Mouse (Mus musculus) left cerebral cortex, adult 11 months (tissue): ENCODE results near the gene Chd3.
A peak's percentile ranks its signal among the peaks of the same experiment; 100 is the strongest.
"Not testable (repeated sequence)": the region's sequence is repeated elsewhere in the genome, so short reads cannot be mapped to it uniquely, and the experiment has no call there.

Source experiments
- DNase-seq: peaks from one replicate; pipeline ENCODE4 v3.0.0; 2022; ENCODE audit warnings: low spot score

The Chd3 gene

DNA sequence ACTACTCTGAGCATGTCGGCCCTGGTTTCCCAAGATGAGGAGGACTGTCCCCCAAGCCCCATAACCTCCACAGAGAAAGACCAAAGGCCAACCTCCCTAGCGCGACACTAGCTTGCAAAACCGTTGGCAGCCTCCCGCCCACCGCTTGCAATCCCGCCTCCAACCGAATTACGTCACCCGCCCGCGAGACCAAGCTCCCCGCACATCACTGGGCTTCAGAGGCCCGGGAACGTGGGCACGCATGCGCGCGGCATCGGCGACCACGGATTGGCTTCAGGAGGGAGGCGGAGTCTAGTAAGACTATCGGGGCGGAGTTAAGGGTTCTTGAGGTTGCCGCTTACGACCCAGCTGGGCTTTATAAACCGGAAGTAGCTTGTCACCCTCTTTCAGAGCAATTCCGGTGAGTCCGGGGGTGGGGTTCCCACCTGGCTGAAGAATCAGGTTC, 45.5 kb downstream of the Chd3 start, which contains the start of the genes Cntrob and Trappc1:
Gene Cntrob (minus strand): TSS at position 109 of the 445 bp plus-strand sequence.
Gene Trappc1 (plus strand): TSS at position 314 of the 445 bp plus-strand sequence.
- DNase-seq = peak; percentile 98

DNA sequence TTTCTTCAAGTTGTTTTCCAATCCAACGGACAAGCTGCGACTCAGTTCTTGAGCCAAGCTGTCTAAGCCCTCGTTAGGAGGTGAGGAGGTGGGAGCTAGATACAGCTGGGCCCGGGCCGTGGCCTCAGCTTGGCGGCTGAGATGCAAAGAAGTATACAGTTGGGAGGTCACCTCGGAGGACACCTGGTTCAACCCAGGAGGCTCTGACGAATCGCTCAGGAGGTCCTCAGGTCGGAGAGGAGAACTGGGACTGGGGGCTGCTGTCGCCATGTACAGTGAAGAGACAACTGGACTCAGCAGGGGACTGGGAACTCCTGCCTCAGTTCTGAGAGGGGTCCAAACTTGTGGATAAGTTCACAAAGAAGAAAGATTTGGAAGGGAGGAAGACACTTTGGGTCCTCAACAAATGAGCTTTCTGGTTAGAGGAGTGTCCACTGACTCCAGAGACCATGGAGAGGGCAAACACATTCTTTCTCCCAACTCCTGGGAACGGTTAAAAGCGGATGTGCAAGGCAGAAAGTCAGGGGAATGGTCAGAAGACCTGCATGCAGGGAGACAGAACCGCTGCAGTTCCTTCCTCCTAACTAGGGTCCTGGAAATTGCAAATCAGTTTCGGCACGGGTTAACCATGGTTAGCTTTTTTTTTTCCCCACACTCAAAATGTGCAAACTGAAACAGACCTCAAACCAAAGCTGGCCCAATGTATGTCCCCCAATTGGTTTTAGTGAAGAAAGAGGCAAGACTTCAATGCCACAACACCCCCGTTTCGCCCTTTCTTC, 46.3 kb downstream of the Chd3 start:
- no peak for DNase-seq

DNA sequence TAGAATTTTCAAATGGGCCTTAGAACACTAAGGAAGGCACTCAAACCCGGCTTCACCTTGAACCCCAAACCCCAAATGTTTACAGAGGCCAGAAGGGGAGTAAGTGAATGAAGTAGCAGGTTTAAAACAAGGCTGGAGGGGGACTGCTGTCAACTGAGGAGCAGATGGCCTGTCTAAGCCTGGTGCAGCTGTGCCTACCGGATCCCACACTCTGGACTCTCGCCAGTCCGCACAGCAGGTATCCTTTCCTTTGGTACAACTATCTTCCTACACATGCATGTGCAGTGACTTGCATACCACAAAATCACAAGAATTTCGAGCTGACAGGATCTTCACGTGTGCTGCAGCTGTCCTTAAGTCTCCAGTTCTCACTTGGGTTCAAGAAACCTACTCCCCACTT, 47.2 kb downstream of the Chd3 start:
- no peak for DNase-seq

DNA sequence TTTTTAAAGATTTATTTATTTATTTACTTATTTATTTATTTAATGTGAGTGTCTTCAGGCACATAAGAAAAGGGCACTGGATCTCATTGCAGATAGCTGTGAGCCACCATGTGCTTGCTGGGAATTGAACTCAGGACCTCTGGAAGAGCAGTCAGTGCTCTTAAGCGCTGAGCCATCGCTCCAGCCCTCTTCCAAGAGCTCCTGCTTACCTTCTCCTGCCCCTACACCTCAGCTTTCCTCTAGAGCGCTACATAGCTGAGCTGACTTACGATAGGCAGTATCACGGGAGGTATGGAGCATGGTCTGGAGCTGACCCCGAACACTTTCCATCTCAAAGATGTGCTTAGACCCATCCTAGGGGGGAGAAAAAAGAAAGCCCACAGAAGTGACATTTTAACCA, 47.6 kb downstream of the Chd3 start:
- no peak for DNase-seq

DNA sequence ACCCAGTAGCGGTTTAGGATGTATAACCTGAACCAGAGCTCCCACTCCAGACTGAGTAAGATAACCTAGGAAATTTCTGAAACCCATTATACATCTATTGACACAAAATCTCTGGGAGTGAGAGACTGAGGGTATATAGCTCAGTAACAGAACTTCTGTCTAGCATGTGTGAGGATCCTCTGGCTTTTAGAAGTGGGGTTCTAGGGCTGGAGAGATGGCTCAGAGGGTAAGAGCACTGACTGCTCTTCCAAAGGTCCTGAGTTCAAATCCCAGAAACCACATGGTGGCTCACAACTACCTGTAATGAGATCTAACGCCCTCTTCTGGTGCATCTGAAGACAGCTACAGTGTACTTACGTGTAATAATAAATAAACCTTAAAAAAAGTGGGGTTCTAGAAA, 51.2 kb downstream of the Chd3 start:
- DNase-seq = not testable (repeated sequence)

DNA sequence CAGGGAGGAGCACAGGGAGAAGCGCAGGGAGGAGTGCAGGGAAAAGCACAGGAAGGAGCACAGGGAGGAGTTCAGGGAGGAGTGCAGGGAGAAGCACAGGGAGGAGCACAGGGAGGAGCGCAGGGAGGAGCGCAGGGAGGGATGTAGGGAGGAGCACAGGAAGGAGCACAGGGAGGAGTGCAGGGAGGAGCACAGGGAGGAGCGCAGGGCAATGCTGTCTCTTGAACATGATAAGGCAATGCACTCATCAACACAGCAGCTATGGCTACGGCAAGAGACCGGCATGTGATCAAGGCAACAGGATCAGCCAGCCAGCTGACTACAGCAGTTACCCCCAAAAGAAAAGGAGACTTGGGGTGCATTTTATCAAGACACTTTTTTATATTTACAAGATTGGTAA, 52.8 kb downstream of the Chd3 start:
- DNase-seq = no peak

DNA sequence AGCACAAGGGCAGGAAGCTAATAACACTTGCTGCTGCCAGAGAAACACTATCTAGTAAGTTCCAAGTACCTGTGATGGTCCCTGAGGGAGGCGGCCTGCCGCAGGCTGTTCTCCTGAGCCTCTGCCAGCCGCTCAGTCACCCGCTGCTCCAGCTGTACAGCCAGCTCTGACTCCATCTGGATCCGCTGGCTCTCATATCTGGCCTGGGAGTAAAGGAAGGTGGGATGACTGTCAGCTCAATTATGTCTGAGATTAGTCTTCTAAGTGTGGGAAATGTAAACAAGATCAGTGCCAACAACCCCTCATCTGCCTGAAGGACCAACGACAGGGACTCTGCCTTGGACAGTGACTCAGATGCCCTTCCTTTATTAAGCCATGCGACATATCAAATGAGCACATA, 57.9 kb downstream of the Chd3 start:
- DNase-seq = no peak

DNA sequence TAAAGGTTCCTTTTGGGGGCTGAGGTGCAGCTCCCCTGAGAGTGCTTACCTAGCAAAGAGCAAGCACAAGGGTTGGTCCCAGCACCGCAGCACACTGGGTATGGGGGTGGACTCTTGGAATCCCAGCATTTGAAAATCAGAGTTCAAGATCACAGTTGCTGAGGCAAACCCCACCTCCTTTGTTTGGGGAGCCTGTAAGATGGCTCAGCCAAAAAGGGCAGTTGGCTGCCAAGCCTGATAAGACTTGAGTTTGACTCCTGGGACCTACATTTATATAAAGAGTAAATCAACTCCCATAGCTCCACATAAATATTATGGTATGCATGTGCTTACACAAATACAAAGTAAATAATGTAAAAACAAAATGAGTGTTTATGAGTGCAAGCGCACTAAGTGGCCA, 63.2 kb downstream of the Chd3 start:
- DNase-seq = no peak

DNA sequence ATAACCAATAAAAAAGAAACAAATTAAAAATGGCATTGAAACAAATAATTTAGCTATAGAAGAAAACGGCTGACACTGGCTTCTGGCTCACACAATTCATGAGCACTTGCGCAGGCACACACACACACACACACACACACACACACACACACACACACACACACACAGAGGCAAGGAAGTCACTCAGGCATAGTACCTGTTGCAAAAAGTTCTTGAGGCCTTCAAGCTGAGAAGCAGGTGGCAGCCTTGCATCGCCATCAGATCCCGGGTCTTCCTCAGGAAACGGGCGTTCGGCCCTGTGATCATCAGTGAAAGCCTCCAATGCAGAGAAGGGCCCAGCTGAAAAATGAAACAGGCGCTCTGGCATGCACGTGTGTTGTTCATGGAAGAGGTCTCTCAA, 63.9 kb downstream of the Chd3 start:
- no peak for DNase-seq

DNA sequence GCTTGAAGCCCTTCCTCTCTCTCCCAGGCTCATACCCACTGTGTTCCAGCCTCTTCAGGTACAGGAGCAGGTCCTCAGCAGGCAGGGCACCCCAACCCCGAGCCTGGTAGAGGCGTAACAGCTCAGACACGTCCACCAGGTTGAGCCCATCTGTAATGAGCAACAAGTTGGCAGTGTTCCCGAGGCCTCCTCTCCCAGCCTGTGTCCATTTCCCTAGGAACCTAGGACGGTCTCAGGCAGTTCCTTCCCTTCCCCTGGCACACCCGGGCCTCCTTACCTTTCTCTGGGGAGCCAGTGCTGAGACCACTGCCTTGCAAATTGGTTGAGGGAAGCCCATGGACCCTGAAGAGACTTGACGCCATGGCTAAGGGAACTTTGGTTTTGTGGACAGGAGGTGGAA, 66.4 kb downstream of the Chd3 start:
- DNase-seq = no peak

DNA sequence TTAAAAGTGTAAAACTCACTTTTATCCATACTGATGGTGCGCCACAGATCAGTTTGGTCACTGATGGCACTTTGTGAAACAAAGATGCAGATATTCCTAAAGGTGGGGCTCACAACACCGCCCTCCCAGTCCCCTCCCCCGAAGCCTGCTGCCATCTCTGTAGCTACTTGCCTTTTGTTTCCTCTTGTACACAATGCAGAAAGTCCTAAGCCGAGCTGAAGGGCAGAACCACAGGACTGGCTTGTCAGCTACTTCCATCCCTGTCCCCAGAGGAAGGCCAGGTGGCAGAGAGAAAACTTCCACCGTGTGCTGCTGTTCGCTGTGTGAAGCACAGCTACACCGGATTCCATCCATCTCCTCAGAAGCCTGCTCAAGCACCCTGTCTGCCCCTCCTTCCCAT, 71.0 kb downstream of the Chd3 start:
- DNase-seq = no peak

DNA sequence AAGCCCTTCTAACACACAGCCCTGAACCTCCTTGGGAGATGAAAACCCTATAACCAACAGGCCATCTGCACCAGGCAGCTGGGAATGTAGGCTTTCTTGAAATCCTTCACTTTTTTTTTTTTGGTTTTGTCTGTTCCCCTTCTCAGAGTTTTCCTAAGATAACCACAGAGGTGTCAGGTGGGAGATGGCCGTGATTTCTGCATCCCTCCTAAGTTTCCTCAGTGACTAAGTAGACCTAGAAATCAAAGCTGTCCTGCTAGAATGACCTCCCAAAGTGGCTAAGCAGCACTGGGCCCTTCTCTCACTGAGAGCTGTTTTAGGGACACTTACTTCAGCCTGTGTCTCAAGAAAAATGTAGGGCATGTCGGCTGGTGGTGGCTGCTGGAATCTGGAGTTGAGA, 71.4 kb downstream of the Chd3 start:
- no peak for DNase-seq

DNA sequence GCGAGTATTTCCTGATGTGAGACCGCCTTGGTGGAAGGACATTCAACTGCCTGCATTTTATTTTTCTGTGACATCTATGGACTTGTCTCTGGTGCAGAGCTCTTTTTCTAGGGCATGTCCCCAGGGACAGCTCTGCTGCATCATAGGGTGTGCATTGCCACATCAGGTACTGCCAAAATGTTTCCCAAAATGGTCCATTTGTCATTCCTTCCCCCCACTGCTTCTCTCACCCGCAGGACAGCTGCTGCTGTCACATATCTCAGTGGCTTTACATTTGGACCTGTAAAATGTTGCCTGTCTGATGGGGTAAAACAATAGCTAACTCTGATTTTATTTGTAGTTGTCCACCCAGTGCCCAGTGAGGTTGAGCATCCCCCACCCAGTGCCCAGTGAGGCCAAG, 73.9 kb downstream of the Chd3 start:
- DNase-seq = no peak
